Mouse (Mus musculus): Measurements from ENCODE around the gene Neurl3. TPM values are rescaled to one million over a fixed set of nuclear protein-coding genes. Genes with fewer than 3 reads are reported as not detected.
A peak's percentile ranks its signal among the peaks of the same experiment; 100 is the strongest.

Gene Neurl3
- 10 to 100 TPM in 1 of 2 experiments, 1 to 10 TPM in 1; 4.7 to 12.9 TPM for total RNA-seq (2021)
- long read RNA-seq, experiment 1, partial matches to known transcripts: 1 of 3 reads
- long read RNA-seq, experiment 1, other reads (novel, unspliced or antisense): 1 of 3 reads
- long read RNA-seq, experiment 2, transcript Neurl3-201 (4 exons, 2,598 nt): major isoform, 6 of 8 reads
- long read RNA-seq, experiment 2, partial matches to known transcripts: 1 of 8 reads
- long read RNA-seq, experiment 2, other reads (novel, unspliced or antisense): 1 of 8 reads

GRCm38 (mm10) chr1:36274455-36274854 is at the start of gene Neurl3:
Gene Neurl3 (minus strand): TSS chr1:36274679.
- DNase-seq (ENCODE audit: low spot score in 2 of 2): no peak

GRCm38 (mm10) chr1:36323746-36324448 is 49.4 kb upstream of the Neurl3 start:
- no peak for DNase-seq (ENCODE audit: low spot score in 2 of 2)

- DNase-seq (ENCODE audit: low spot score in 2 of 2): no peak
Measured at GRCm38 (mm10) chr1:36323076-36323475, 48.6 kb upstream of the Neurl3 start.

- DNase-seq (ENCODE audit: low spot score in 2 of 2): no peak
Measured at GRCm38 (mm10) chr1:36321829-36322573, 47.5 kb upstream of the Neurl3 start.

GRCm38 (mm10) chr1:36321164-36321563 is 46.7 kb upstream of the Neurl3 start:
- no peak for DNase-seq (ENCODE audit: low spot score in 2 of 2)

GRCm38 (mm10) chr1:36315776-36316100 is 41.3 kb upstream of the Neurl3 start:
- DNase-seq (ENCODE audit: low spot score in 2 of 2): no peak

- DNase-seq (ENCODE audit: low spot score in 2 of 2): no peak
Measured at GRCm38 (mm10) chr1:36314959-36315775, 40.7 kb upstream of the Neurl3 start.

GRCm38 (mm10) chr1:36309498-36309901 is 35.0 kb upstream of the Neurl3 start:
- DNase-seq (ENCODE audit: low spot score in 2 of 2): no peak

- DNase-seq (ENCODE audit: low spot score in 2 of 2): no peak
Measured at GRCm38 (mm10) chr1:36308966-36309475, 34.5 kb upstream of the Neurl3 start.

- no peak for DNase-seq (ENCODE audit: low spot score in 2 of 2)
Measured at GRCm38 (mm10) chr1:36308451-36308901, 34.0 kb upstream of the Neurl3 start.

- peak; percentile 85 to 86 for DNase-seq (ENCODE audit: low spot score in 2 of 2)
Measured at GRCm38 (mm10) chr1:36307495-36308280, 33.2 kb upstream of the Neurl3 start, which contains the start of gene Arid5a. Gene Arid5a (plus strand): TSS chr1:36307733.

- no peak for DNase-seq (ENCODE audit: low spot score in 2 of 2)
Measured at GRCm38 (mm10) chr1:36307121-36307494, 32.6 kb upstream of the Neurl3 start.

GRCm38 (mm10) chr1:36306120-36306519 is 31.6 kb upstream of the Neurl3 start:
- DNase-seq (ENCODE audit: low spot score in 2 of 2): no peak

- no peak for DNase-seq (ENCODE audit: low spot score in 2 of 2)
Measured at GRCm38 (mm10) chr1:36304764-36305163, 30.3 kb upstream of the Neurl3 start.

- peak; percentile 47 to 63 for DNase-seq (ENCODE audit: low spot score in 2 of 2)
Measured at GRCm38 (mm10) chr1:36303381-36304320, 29.2 kb upstream of the Neurl3 start.

GRCm38 (mm10) chr1:36302957-36303356 is 28.5 kb upstream of the Neurl3 start:
- no peak for DNase-seq (ENCODE audit: low spot score in 2 of 2)

- no peak for DNase-seq (ENCODE audit: low spot score in 2 of 2)
Measured at GRCm38 (mm10) chr1:36302273-36302672, 27.8 kb upstream of the Neurl3 start.

GRCm38 (mm10) chr1:36300486-36300885 is 26.0 kb upstream of the Neurl3 start:
- no peak for DNase-seq (ENCODE audit: low spot score in 2 of 2)

- no peak for DNase-seq (ENCODE audit: low spot score in 2 of 2)
Measured at GRCm38 (mm10) chr1:36299676-36300075, 25.2 kb upstream of the Neurl3 start.

All from adrenal gland, adult 18-20 months (tissue).